Mouse (Mus musculus): ENCODE results near the gene Gm17078.
"Not testable (repeated sequence)": the region's sequence is repeated elsewhere in the genome, so short reads cannot be mapped to it uniquely, and the experiment has no call there.

Gene Gm17078

DNA sequence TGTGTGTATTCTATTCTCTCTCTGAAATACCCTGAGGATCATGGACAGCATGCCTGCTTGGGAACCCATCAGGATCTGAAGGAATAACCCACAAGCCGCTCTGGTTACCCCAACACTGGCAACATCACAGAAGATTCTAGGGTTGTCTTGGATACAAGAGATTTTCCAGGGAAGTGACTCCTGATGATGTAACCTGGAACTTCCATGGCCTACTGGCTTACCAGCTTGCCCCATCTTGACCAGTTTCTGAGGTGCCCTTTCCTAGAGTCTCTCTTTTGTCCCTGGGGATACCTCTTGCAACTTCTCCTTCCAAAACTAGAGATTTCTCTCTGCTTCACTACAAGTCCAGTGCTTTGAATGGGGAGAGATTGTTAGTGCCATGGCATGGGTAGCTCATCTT lies at the start of gene Gm17078:
TSS of gene Gm17078 (minus strand) at position 101 of the 400 bp plus-strand sequence.
- DNase-seq (ENCODE audit: low spot score): no peak

DNA sequence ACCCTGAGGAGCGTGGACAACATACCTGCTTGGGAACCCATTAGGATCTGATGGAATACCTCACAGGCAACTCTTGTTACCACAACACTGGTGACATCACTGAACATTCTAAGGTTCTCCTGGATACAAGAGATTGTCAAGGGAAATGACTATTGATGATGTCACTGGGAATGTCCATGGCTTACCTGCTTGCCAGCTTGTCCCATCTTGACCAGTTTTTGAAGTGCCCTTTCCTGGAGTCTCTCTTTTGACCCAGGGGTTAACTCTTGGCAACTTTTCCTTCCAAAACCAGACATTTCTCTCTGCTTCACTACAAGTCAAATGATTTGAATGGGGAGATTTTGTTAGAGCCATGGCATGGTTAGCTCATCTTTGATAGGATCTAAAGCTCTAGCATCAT lies 24.5 kb upstream of the Gm17078 start, which contains the start of gene Gm4181:
TSS of gene Gm4181 (minus strand) at position 101 of the 400 bp plus-strand sequence.
- DNase-seq (ENCODE audit: low spot score): not testable (repeated sequence)

DNA sequence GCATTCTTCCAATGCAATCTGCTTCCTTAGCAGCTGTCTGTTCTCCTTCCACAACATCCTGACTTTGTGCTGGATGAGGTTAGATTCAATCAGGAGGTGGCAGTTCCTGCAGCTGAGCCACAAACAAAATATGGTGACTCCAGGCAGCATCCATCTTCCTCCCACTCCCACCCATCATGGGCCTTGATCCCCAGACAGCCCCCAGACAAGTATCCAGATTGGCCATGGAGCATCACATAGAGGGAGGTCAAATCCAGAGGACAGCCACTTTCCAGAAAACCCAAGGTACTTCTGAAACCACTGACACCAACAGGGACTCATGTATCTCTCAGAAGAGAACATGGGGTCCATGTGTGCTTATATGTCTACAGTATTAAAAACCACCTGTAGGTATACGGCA lies 21.3 kb upstream of the Gm17078 start:
- not testable (repeated sequence) for DNase-seq (ENCODE audit: low spot score)

DNA sequence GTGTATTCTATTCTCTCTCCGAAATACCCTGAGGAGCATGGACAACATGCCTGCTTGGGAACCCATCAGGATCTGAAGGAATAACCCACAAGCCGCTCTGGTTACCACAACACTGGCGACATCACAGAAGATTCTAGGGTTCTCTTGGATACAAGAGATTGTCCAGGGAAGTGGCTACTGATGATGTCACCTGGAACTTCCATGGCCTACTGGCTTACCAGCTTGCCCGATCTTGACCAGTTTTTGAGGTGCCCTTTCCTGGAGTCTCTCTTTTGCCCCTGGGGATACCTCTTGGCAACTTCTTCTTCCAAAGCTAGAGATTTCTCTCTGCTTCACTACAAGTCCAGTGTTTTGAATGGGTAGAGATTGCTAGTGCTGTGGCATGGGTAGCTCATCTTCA lies 19.1 kb downstream of the Gm17078 start, which contains the start of gene Gm17174:
TSS of gene Gm17174 (minus strand) at position 101 of the 400 bp plus-strand sequence.
- DNase-seq (ENCODE audit: low spot score): not testable (repeated sequence)

DNA sequence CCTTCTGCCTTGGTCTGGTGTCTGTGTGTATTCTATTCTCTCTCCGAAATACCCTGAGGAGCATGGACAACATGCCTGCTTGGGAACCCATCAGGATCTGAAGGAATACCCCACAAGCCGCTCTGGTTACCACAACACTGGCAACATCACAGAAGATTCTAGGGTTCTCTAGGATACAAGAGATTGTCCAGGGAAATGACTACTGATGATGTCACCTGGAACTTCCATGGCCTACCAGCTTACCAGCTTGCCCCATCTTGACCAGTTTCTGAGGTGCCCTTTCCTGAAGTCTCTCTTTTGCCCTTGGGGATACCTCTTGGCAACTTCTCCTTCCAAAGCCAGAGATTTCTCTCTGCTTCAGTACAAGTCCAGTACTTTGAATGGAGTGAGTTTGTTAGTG lies 37.1 kb downstream of the Gm17078 start, which contains the start of gene Gm17175:
TSS of gene Gm17175 (minus strand) at position 101 of the 400 bp plus-strand sequence.
- not testable (repeated sequence) for DNase-seq (ENCODE audit: low spot score)
